Mouse (Mus musculus): Measurements from ENCODE around the gene Nfya. TPM values are rescaled to one million over a fixed set of nuclear protein-coding genes. Genes with fewer than 3 reads are reported as not detected.

Nfya gene
- polyA plus RNA-seq, 2 experiments from 2014 or later = 11.3 to 13.3 TPM

- no peak for ATAC-seq
These were observed 67.8 kb downstream of the Nfya start for GRCm38 (mm10) chr17:48341947-48342346.

GRCm38 (mm10) chr17:48340267-48340666 is 69.4 kb downstream of the Nfya start:
- no peak for ATAC-seq

Other genes with a start within 250 kb of the Nfya start
- gene A530064D06Rik, start 242.6 kb downstream of the Nfya start, polyA plus RNA-seq (2017; shearing (Covaris generic)) = not detected
- gene Trem1, start 177.1 kb downstream of the Nfya start, polyA plus RNA-seq (2017; shearing (Covaris generic)) = not detected
- gene Trem3, start 162.1 kb downstream of the Nfya start, polyA plus RNA-seq (2017; shearing (Covaris generic)) = not detected
- gene Treml4, start 145.6 kb downstream of the Nfya start, polyA plus RNA-seq (2017; shearing (Covaris generic)) = 1 to 10 TPM in 1 of 2 experiments, under 1 TPM in 1; 0.87 to 1.8 TPM
- 10 to 100 TPM; 13.2 to 16.8 TPM for gene Treml2, start 110.4 kb downstream of the Nfya start, polyA plus RNA-seq (2017; shearing (Covaris generic))
- 1 to 10 TPM; 1.8 to 2.5 TPM for gene B430306N03Rik, start 93.8 kb downstream of the Nfya start, polyA plus RNA-seq (2017; shearing (Covaris generic))
- not detected for gene Trem2, start 63.5 kb downstream of the Nfya start, polyA plus RNA-seq (2017; shearing (Covaris generic))
- gene Treml1, start 50.0 kb downstream of the Nfya start, polyA plus RNA-seq (2017; shearing (Covaris generic)) = not detected
- gene Oard1, start 108 bp upstream of the Nfya start, polyA plus RNA-seq (2017; shearing (Covaris generic)) = 10 to 100 TPM; 81.7 to 98.8 TPM
- gene Apobec2, start 23.0 kb upstream of the Nfya start, polyA plus RNA-seq (2017; shearing (Covaris generic)) = 1 to 10 TPM; 1.2 to 1.8 TPM
- not detected for gene Tspo2, start 41.6 kb upstream of the Nfya start, polyA plus RNA-seq (2017; shearing (Covaris generic))
- 10 to 100 TPM; 23.7 to 26.3 TPM for gene Unc5cl, start 45.0 kb upstream of the Nfya start, polyA plus RNA-seq (2017; shearing (Covaris generic))

Data from CD4-positive, CD25-positive, alpha-beta regulatory T cell, adult 4 months (primary cell).